Mouse (Mus musculus): Measurements from ENCODE around the gene Banp. TPM values are rescaled to one million over a fixed set of nuclear protein-coding genes. Genes with fewer than 3 reads are reported as not detected.

Gene Banp
- total and polyA plus RNA-seq, 2 experiments from 2014 or later = 10.6 to 27.9 TPM

GRCm38 (mm10) chr8:121967977-121968376 lies 18.4 kb downstream of the Banp start:
- no peak for TF ChIP-seq EP300 (IDR thresholded peaks at IDR 0.05; ENCODE audit: low read depth)
- TF ChIP-seq CTCF (IDR thresholded peaks at IDR 0.05; ENCODE audit: low read depth) = no peak
- peak overlapping the region; percentile 46 for H3K27ac ChIP-seq (ENCODE audit: low read depth)
- H3K4me3 ChIP-seq (ENCODE audit: low read depth, low read length) = no peak overlapping the region
- H3K27me3 ChIP-seq (ENCODE audit: control insufficient read depth, insufficient read depth, low read length) = no peaks in the 10 kb centered on the region
- WGBS = 53% methylated on average over 4 of the region's 4 CpGs
- H3K4me2 ChIP-seq (ENCODE audit: low read depth, low read length) = no peak overlapping the region
- H3K4me1 ChIP-seq (ENCODE audit: control insufficient read depth, insufficient read depth) = peaks cover 41% of the 10 kb centered on the region
- ATAC-seq (ENCODE audit: insufficient read depth, low read depth) (no peak), DNase-seq (ENCODE audit: low spot score) (no peak)
- H3K9me3 ChIP-seq (replicated peaks; ENCODE audit: control insufficient read depth, low read length) = no peaks in the 10 kb centered on the region
- H3K9ac ChIP-seq (replicated peaks; ENCODE audit: low read depth, low read length) = no peak overlapping the region
- H3K36me3 ChIP-seq (replicated peaks; ENCODE audit: control insufficient read depth, insufficient read depth, low read length) = no peaks in the 10 kb centered on the region

DNA sequence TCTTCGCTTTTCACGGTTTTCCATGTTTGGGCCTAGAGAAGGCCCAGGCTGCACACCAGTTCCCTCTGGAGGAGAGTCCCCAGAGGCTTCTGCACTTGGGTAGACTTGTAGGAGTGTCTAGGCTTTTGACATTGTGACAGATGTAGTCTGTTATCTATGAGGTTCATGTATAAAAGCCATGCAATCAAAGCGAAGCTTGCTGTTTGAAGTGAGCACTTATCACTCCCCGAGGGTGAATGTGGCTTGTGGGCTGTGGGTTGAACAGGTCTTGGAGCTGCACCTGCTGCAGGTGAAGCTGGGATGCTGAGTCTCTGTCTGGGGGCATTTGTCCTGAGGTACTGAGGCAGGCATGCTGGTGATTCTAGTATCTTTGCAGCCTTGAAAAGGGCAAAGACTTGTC lies 19.0 kb downstream of the Banp start:
- no peaks in the 10 kb centered on the region for H3K27me3 ChIP-seq (ENCODE audit: control insufficient read depth, insufficient read depth, low read length)
- H3K4me1 ChIP-seq (ENCODE audit: control insufficient read depth, insufficient read depth) = peaks cover 41% of the 10 kb centered on the region
- ATAC-seq (ENCODE audit: insufficient read depth, low read depth) (no peak), DNase-seq (ENCODE audit: low spot score) (no peak)
- no peak overlapping the region for H3K4me3 ChIP-seq (ENCODE audit: low read depth, low read length)
- WGBS = 37% methylated on average over 4 of the region's 4 CpGs
- no peak overlapping the region for H3K9ac ChIP-seq (replicated peaks; ENCODE audit: low read depth, low read length)
- TF ChIP-seq EP300 (IDR thresholded peaks at IDR 0.05; ENCODE audit: low read depth) (no peak), CTCF (IDR thresholded peaks at IDR 0.05; ENCODE audit: low read depth) (no peak)
- no peak overlapping the region for H3K4me2 ChIP-seq (ENCODE audit: low read depth, low read length)
- H3K9me3 ChIP-seq (replicated peaks; ENCODE audit: control insufficient read depth, low read length) = no peaks in the 10 kb centered on the region
- H3K36me3 ChIP-seq (replicated peaks; ENCODE audit: control insufficient read depth, insufficient read depth, low read length) = no peaks in the 10 kb centered on the region
- H3K27ac ChIP-seq (ENCODE audit: low read depth) = peak overlapping the region; percentile 46

DNA sequence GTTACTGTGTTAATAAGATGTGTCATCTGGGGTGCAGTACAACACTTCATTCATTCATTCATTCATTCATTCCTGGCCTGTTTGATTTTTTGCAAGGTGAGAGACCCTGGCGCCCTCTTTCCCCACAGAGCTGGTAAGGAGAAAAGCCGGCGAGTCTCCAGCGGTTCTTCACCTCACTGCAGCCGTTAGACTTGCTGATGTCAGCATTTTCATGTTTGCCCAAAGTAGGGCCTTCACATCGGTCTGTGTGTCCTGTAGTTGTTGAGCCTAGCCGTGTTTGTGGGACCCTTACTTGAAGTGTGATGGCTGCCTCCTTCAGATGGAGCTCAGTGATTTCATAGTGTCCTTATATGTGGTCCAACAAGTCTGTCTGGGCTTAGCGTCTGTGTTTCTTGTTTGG lies 20.7 kb downstream of the Banp start:
- H3K4me1 ChIP-seq (ENCODE audit: control insufficient read depth, insufficient read depth) = peaks cover 29% of the 10 kb centered on the region
- no peaks in the 10 kb centered on the region for H3K9me3 ChIP-seq (replicated peaks; ENCODE audit: control insufficient read depth, low read length)
- no peak overlapping the region for H3K9ac ChIP-seq (replicated peaks; ENCODE audit: low read depth, low read length)
- H3K36me3 ChIP-seq (replicated peaks; ENCODE audit: control insufficient read depth, insufficient read depth, low read length) = peaks cover 14% of the 10 kb centered on the region
- WGBS = 85% methylated on average over 8 of the region's 8 CpGs
- TF ChIP-seq CTCF (IDR thresholded peaks at IDR 0.05; ENCODE audit: low read depth) (no peak), EP300 (IDR thresholded peaks at IDR 0.05; ENCODE audit: low read depth) (no peak)
- no peak overlapping the region for H3K4me2 ChIP-seq (ENCODE audit: low read depth, low read length)
- no peak overlapping the region for H3K4me3 ChIP-seq (ENCODE audit: low read depth, low read length)
- no peak overlapping the region for H3K27ac ChIP-seq (ENCODE audit: low read depth)
- ATAC-seq (ENCODE audit: insufficient read depth, low read depth) (no peak), DNase-seq (ENCODE audit: low spot score) (no peak)
- H3K27me3 ChIP-seq (ENCODE audit: control insufficient read depth, insufficient read depth, low read length) = no peaks in the 10 kb centered on the region

DNA sequence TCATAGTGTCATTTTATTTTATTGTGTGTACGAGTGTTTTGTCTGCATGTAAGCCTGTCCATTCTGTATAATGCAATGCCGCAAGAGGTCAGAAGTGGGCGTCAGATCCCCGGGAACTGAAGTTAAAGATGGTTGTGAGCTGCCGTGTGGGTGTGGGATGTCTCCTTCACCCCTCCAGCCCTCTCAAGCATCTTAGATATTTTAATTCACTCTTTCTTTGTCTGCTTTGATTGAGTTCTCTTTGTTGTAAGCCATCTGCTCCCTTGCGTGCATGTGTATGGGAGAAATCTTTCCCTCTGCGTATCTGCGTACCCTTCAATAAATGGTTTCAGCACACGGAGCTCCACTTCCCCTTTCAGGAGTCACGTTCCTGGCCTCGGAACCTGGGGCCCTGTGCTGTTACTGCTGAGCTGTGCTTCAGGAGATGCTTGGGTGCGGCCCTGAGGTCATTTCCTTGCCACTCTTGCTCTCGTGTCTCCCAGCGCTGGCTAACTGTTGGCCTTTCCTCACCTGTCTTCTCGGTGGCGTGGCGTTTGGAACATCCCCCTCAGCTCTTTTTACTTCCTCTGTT lies 22.0 kb downstream of the Banp start:
- ATAC-seq (ENCODE audit: insufficient read depth, low read depth) = no peak
- Histone ChIP-seq H3K4me1 (ENCODE audit: control insufficient read depth, insufficient read depth) (peaks cover 16% of the 10 kb centered on the region), H3K27ac (ENCODE audit: low read depth) (no peak overlapping the region), H3K9ac (replicated peaks; ENCODE audit: low read depth, low read length) (no peak overlapping the region), H3K4me2 (ENCODE audit: low read depth, low read length) (no peak overlapping the region), H3K9me3 (replicated peaks; ENCODE audit: control insufficient read depth, low read length) (no peaks in the 10 kb centered on the region), H3K36me3 (replicated peaks; ENCODE audit: control insufficient read depth, insufficient read depth, low read length) (peaks cover 28% of the 10 kb centered on the region), H3K27me3 (ENCODE audit: control insufficient read depth, insufficient read depth, low read length) (no peaks in the 10 kb centered on the region), H3K4me3 (ENCODE audit: low read depth, low read length) (no peak overlapping the region)
- WGBS = 72% methylated on average over 17 of the region's 17 CpGs
- no peak for DNase-seq (ENCODE audit: low spot score)
- TF ChIP-seq CTCF (IDR thresholded peaks at IDR 0.05; ENCODE audit: low read depth) = no peak
- no peak for TF ChIP-seq EP300 (IDR thresholded peaks at IDR 0.05; ENCODE audit: low read depth)

- H3K27ac ChIP-seq (ENCODE audit: low read depth) = no peak overlapping the region
- TF ChIP-seq EP300 (IDR thresholded peaks at IDR 0.05; ENCODE audit: low read depth) = no peak
- no peak for TF ChIP-seq CTCF (IDR thresholded peaks at IDR 0.05; ENCODE audit: low read depth)
- no peaks in the 10 kb centered on the region for H3K9me3 ChIP-seq (replicated peaks; ENCODE audit: control insufficient read depth, low read length)
- H3K4me2 ChIP-seq (ENCODE audit: low read depth, low read length) = no peak overlapping the region
- ATAC-seq (ENCODE audit: insufficient read depth, low read depth) (no peak), DNase-seq (ENCODE audit: low spot score) (no peak)
- WGBS = 89% methylated on average over 28 of the region's 28 CpGs
- no peaks in the 10 kb centered on the region; the same call in 1 of the 2 replicates for H3K4me1 ChIP-seq (ENCODE audit: control insufficient read depth, insufficient read depth)
- H3K9ac ChIP-seq (replicated peaks; ENCODE audit: low read depth, low read length) = no peak overlapping the region
- no peaks in the 10 kb centered on the region for H3K27me3 ChIP-seq (ENCODE audit: control insufficient read depth, insufficient read depth, low read length)
- H3K4me3 ChIP-seq (ENCODE audit: low read depth, low read length) = no peak overlapping the region
- peaks cover 35% of the 10 kb centered on the region for H3K36me3 ChIP-seq (replicated peaks; ENCODE audit: control insufficient read depth, insufficient read depth, low read length)
Measured at GRCm38 (mm10) chr8:121973906-121974305, 24.4 kb downstream of the Banp start.

Measured in heart, postnatal 0 days (tissue).